Mouse (Mus musculus): ENCODE data around the gene Gm44965.

Gene Gm44965

GRCm38 (mm10) chr6:48626984-48627383 lies 33.2 kb downstream of the Gm44965 start:
- DNase-seq: peak; percentile 56 to 63

GRCm38 (mm10) chr6:48627511-48627924 lies 33.8 kb downstream of the Gm44965 start:
- peak in 1 of 2 experiments; percentile 24 for DNase-seq

GRCm38 (mm10) chr6:48628377-48628776 lies 34.6 kb downstream of the Gm44965 start:
- DNase-seq: no peak

DNA sequence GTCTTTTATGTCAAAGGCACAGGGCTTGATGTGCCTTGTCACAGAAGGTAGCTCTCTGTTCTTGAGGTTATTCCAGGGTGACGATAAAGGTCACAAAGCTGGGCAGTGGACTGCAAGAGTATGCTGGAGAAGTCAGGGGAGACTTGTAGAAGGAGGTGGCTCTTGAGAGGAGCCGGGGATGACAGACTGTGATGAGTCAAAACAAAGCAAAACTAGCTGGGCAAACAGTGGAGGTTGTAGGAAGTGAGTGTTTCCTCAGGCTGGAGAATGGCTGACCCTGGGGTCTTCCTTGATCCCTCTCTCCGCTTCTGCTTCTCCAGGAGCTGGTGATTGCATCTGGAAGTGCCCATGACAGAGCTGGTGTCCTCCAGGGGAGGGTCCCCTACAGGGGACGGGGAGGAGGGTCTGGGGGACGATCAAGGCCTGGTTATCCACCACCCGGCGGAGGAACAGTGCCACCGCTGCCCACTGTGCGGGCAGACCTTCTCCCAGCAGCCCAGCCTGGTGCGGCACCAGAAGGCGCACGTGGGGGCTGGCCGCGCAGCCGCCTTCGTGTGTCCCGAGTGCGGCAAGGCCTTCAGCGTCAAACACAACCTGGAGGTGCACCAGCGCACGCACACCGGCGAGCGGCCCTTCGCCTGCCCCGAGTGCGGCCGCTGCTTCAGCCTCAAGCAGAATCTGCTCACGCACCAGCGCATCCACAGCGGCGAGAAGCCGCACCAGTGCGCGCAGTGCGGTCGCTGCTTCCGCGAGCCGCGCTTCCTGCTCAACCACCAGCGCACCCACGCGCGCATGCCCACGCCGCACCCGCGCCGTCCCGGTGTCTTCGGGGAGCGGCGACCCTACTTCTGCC lies 35.3 kb downstream of the Gm44965 start:
- DNase-seq: peak; percentile 54 to 63

GRCm38 (mm10) chr6:48629661-48630034 lies 35.9 kb downstream of the Gm44965 start:
- no peak for DNase-seq

GRCm38 (mm10) chr6:48630831-48631230 lies 37.1 kb downstream of the Gm44965 start:
- DNase-seq: no peak

DNA sequence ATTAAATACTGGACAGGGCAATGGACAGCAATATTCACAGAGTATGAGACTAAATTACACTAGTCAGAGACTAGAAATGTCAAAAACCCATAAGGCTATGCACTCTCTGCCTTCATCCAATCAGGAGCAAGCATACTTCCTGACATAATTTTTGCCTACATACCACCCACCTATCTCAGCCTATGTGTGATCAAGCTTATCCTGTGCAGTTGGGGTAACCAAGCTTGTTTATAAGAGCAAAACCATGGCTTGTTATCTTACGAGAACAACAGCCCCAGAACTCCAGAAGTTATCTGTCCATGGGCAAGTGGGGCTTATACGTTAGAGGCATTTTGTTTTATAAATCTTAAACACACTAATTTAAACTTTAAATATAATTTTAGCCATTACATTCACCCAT lies 41.4 kb downstream of the Gm44965 start:
- DNase-seq: no peak

- DNase-seq: no peak
These were observed 42.8 kb downstream of the Gm44965 start for GRCm38 (mm10) chr6:48636515-48636914.

- DNase-seq: no peak
These were observed 44.2 kb downstream of the Gm44965 start for GRCm38 (mm10) chr6:48637811-48638500.

GRCm38 (mm10) chr6:48638553-48638952 lies 44.8 kb downstream of the Gm44965 start:
- DNase-seq: no peak

GRCm38 (mm10) chr6:48641391-48641790 lies 47.6 kb downstream of the Gm44965 start:
- no peak for DNase-seq

GRCm38 (mm10) chr6:48642764-48643292 lies 49.1 kb downstream of the Gm44965 start:
- peak in 1 of 2 experiments; percentile 41 for DNase-seq

DNA sequence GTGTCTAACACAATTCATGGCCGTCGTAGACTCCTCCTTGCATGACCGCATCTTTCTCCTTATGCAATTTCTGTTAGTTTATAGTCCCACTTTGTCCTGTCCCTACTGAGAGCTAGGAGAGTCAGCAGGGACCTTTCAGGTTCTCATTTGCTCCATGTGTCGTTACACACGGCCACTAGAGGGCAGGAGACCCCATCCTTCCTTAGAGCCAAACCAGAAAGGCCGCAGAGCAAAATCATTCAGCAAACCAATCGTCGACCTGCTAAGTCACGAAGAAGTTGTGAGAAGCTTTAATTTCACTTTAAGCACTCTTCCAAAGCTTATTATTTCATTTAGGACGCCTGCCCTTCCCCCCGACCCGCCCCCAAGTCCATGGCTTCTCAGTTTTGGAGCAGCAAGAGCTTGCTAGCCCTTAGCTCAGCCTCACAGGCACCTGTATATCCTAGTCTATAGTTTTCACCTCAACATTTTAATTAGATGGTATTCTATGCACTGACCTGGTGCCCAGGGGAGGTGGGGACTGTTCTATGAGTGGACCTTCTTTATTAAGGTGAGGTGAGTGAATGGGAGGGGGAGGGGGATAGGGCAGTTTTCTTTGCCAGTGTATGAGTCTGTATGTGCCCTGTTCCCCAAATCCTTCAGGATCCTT lies 52.0 kb downstream of the Gm44965 start:
- peak; percentile 66 for DNase-seq

- DNase-seq: no peak
These were observed 52.6 kb downstream of the Gm44965 start for GRCm38 (mm10) chr6:48646309-48646690.

DNA sequence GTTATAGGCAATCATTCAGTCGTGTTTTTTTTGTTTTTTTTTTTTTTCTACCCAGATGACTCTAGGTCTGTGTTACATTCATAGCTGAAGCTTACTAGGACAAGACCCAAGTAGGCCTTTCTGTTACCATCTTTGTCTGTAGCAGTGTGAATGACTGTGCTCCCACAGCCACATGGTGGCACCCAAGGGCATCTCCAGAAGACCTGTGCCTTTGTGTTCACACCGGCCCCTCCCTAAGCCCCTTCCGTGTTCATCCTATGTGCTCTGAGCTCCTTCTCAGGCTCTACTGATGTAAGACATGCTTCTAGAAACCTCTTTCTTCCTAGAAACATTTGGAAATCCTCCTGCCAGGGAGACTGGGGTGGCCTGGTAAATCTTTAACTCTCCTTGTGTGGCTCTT lies 53.3 kb downstream of the Gm44965 start, which contains the start of gene Gimap8:
Gimap8 (plus strand) TSS at position 240 of the 400 bp plus-strand sequence.
- no peak for DNase-seq

DNA sequence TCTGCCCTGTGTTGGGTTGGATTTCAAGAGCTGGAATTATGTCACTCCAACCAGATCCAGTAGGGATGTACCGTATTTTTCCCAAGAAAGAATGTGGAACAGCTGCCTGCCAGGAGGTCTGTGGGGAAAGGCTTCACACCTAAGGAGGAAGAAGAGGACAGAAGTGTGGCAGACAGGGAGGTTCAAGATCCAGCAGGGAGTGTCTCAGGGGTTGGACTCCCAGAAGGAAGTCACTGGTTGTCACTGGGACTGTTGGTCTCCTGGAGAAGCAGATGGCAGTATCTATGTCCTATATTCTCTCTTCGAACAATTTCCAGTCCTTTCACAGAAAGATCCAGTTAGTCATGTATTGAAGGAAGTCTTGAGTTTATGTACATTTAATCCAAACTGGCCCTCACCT lies 53.9 kb downstream of the Gm44965 start:
- no peak for DNase-seq

- DNase-seq: no peak
These were observed 55.0 kb downstream of the Gm44965 start for GRCm38 (mm10) chr6:48648779-48649178.

- no peak for DNase-seq
These were observed 56.3 kb downstream of the Gm44965 start for GRCm38 (mm10) chr6:48650041-48650440.

GRCm38 (mm10) chr6:48658721-48659120 lies 65.0 kb downstream of the Gm44965 start:
- DNase-seq: no peak

DNA sequence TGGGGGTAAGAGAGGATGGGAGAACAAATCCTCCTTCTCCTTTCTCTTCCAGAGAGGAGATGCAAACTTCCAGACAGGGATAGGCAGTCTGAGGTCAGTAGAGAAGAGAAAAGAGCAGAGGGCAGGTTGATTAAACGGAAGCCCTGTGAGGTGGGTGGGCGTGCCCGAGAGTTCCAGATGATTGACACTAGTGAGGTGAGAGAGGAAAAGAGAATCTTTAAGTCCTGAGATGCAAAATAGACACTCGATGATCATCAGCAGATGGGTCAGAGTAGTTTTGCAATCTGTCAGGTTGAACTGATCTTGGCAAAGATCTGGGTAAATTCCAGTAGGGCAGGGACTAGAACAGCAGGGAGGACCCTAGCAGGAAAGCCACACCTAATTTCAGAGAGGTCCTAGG lies 71.0 kb downstream of the Gm44965 start:
- DNase-seq: no peak

DNA sequence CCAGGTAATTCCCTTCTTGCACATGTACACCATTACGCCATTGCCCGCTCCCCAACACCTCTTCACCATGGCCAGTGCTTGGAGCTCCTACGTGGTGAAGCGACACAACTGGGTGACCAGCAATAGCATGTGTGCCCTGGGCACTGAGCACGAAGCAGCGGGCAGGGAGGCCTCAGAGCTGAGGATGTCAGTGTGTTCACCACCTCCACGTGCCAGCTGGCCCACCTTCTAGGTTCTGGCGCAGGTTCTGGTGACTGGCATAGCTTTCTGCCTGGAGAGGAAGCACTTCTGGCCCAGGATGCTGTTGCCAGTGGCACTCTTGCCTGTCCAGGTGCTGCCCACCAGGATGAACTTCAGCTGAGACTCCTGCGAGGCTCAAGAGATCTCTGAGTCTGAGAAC lies 71.7 kb downstream of the Gm44965 start:
- no peak for DNase-seq

GRCm38 (mm10) chr6:48666159-48666586 lies 72.4 kb downstream of the Gm44965 start:
- DNase-seq: no peak

DNA sequence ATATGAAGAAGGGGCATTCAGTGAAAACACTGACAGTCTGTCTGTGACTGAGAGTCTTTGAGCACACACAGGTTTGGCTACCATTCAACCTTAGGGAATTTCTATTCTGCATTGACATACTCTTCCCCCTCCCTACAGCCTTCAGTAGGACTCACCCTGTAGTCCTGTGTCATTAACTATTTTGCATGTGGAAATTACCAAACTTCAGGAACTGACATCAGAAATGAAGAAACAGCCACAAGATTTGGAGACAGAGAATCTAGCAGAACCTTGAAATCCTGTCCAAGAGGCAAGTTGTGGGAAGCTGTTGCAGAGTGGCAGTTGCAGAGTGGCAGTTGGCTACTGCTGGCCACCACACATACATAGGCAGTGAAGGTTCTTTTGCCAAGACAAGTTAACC lies 74.3 kb downstream of the Gm44965 start:
- DNase-seq: no peak

Data from cerebellum, postnatal 36 days (tissue).